Mouse (Mus musculus) C2C12 (cell line): ENCODE measurements at regions not wholly inside any gene's neighbourhood (a gene's known extent, or its start where the extent isn't known, plus 50 kb on each side); places are given as distances from the start of the nearest gene placed in this dataset.

Experiments used
- H3K27me3 ChIP-seq: one replicate; pipeline ENCODE4 v1.6.1; 2011; ENCODE audit not compliant: control insufficient read depth, insufficient read depth, insufficient read length
- H3K36me3 ChIP-seq: one replicate; pipeline ENCODE4 v1.6.1; 2011; ENCODE audit not compliant: control insufficient read depth, insufficient read depth
- H3K4me3 ChIP-seq: one replicate; pipeline ENCODE4 v1.5.1; 2011; ENCODE audit warnings: mild to moderate bottlenecking, control low read depth; ENCODE audit not compliant: poor library complexity, insufficient read depth, severe bottlenecking
- H3K79me2 ChIP-seq: one replicate; pipeline ENCODE4 v1.6.1; 2011; ENCODE audit not compliant: control insufficient read depth, insufficient read depth
- H3K79me3 ChIP-seq: one replicate; pipeline ENCODE4 v1.6.1; 2011; ENCODE audit warnings: low read depth, control low read depth
- H3ac ChIP-seq: one replicate; pipeline ENCODE3; 2011; ENCODE audit warnings: low read depth; ENCODE audit not compliant: control insufficient read depth, insufficient read length
- CEBPB ChIP-seq: IDR thresholded peaks from one replicate; pipeline ENCODE4 v1.6.1; 2011; ENCODE audit warnings: low read depth, mild to moderate bottlenecking, control low read depth, moderate library complexity
- CTCF ChIP-seq: IDR thresholded peaks from one replicate; pipeline ENCODE4 v1.5.1; 2011; ENCODE audit not compliant: control insufficient read depth, insufficient read depth, insufficient read length
- FOSL1 ChIP-seq: IDR thresholded peaks from one replicate; pipeline ENCODE4 v1.8.0; 2011; ENCODE audit warnings: mild to moderate bottlenecking, low read length; ENCODE audit not compliant: poor library complexity, insufficient read depth, severe bottlenecking
- MAX ChIP-seq: IDR thresholded peaks from one replicate; pipeline ENCODE4 v1.6.1; 2011; ENCODE audit warnings: mild to moderate bottlenecking, control low read depth
- MYOD1 ChIP-seq: IDR thresholded peaks from one replicate; pipeline ENCODE4 v1.6.1; 2011; ENCODE audit warnings: low read depth; ENCODE audit not compliant: control insufficient read depth, insufficient read length
- MYOG ChIP-seq: IDR thresholded peaks from one replicate; pipeline ENCODE4 v1.6.1; 2011; ENCODE audit not compliant: control insufficient read depth, insufficient read length; ENCODE audit errors: extremely low read depth
- USF1 ChIP-seq: IDR thresholded peaks from one replicate; pipeline ENCODE4 v1.6.1; 2011; ENCODE audit warnings: low read depth, mild to moderate bottlenecking, control low read depth, moderate library complexity

GRCm38 (mm10) chr2:166230617-166231016 lies 75.2 kb upstream of the Sulf2 start:
- Histone ChIP-seq H3K27me3 (peaks cover 5% of the 10 kb centered on the region), H3ac (no peak overlapping the region), H3K4me3 (no peak overlapping the region), H3K36me3 (no peaks in the 10 kb centered on the region), H3K79me2 (no peaks in the 10 kb centered on the region), H3K79me3 (no peaks in the 10 kb centered on the region)
- no peak for TF ChIP-seq CTCF
- no peak for TF ChIP-seq CEBPB
- TF ChIP-seq MAX: no peak
- TF ChIP-seq USF1: no peak
- no peak for TF ChIP-seq MYOD1
- TF ChIP-seq FOSL1: no peak
- no peak for TF ChIP-seq MYOG

DNA sequence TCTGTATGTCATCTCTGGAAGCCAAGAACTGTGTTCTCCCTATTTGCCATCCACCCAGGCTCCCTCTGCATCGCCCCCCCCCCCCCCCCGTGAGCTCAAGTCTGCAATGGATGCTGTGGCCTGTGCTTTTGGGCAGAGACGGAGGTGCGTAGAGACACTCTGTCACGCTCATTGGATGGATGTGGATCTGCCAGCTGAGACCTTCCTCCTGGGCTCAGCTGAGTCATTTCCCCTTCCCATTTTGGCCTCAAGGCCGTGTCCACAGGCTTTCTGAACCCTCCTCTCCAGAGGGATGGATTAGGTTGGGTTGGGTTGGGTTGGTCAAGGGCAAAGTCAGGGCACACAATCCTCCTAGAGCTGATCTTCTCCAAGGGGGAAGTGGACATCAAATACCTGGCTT lies 72.9 kb upstream of the Sulf2 start:
- peaks cover 16% of the 10 kb centered on the region for H3K27me3 ChIP-seq
- H3ac ChIP-seq: no peak overlapping the region
- H3K4me3 ChIP-seq: no peak overlapping the region
- no peak for TF ChIP-seq MYOG
- TF ChIP-seq CEBPB: no peak
- no peak for TF ChIP-seq MYOD1
- no peak for TF ChIP-seq CTCF
- no peak for TF ChIP-seq FOSL1
- H3K36me3 ChIP-seq: no peaks in the 10 kb centered on the region
- no peaks in the 10 kb centered on the region for H3K79me3 ChIP-seq
- no peaks in the 10 kb centered on the region for H3K79me2 ChIP-seq

DNA sequence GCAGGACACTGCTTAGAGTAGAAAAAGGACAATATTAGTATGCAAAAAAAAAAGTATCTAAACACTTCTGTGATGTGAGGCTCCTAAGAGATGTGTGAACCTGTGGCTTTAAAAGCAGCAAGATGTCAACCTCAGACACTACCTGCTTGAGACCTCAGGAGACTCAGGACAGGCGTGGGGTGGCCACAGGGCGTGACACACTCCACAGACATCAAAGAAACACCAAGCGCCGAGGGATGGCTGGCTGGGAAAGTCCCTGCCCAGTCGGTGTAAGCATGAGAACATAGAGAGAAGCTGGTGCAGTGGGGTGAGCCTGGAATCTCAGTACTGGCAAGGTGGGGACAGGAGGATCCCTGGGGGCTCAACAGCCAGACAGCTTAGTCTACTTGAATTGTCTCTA lies 72.0 kb upstream of the Sulf2 start:
- H3K27me3 ChIP-seq: peaks cover 23% of the 10 kb centered on the region
- no peak overlapping the region for H3K4me3 ChIP-seq
- TF ChIP-seq MYOD1 (no peak), MAX (no peak), USF1 (no peak), CTCF (no peak), CEBPB (no peak), MYOG (no peak), FOSL1 (no peak)
- no peaks in the 10 kb centered on the region for H3K36me3 ChIP-seq
- H3ac ChIP-seq: no peak overlapping the region
- no peaks in the 10 kb centered on the region for H3K79me3 ChIP-seq
- H3K79me2 ChIP-seq: no peaks in the 10 kb centered on the region

- no peak for TF ChIP-seq MYOG
- TF ChIP-seq CTCF: no peak
- TF ChIP-seq FOSL1: no peak
- TF ChIP-seq MAX: no peak
- TF ChIP-seq USF1: no peak
- TF ChIP-seq MYOD1: no peak
- TF ChIP-seq CEBPB: no peak
- Histone ChIP-seq H3K27me3 (peaks cover 26% of the 10 kb centered on the region), H3K79me2 (no peaks in the 10 kb centered on the region), H3K4me3 (no peak overlapping the region), H3ac (no peak overlapping the region), H3K36me3 (no peaks in the 10 kb centered on the region), H3K79me3 (no peaks in the 10 kb centered on the region)
These were observed 71.5 kb upstream of the Sulf2 start for GRCm38 (mm10) chr2:166226929-166227328.

DNA sequence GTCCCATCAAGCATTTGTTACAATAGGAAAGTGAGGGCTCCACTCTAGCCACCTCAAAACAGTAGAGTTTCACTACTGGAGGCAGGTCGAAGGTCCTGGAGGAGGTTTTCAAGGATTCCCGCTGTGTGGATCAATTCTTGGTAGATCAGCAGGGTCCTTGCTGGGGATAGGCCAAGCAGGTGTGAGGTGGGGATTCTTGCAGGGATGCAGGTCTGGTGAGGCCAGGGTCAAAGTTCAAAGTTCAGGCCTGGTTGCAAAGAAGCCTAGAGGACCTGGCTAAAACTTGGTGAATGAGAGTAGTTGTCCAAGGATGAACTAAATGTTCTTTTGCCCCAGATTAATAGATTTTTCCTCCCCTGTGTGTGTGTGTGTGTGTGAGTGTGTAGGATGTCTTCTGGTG lies 70.9 kb upstream of the Sulf2 start:
- no peaks in the 10 kb centered on the region for H3K36me3 ChIP-seq
- H3K4me3 ChIP-seq: no peak overlapping the region
- no peaks in the 10 kb centered on the region for H3K79me2 ChIP-seq
- peaks cover 27% of the 10 kb centered on the region for H3K27me3 ChIP-seq
- no peak overlapping the region for H3ac ChIP-seq
- H3K79me3 ChIP-seq: no peaks in the 10 kb centered on the region
- TF ChIP-seq FOSL1 (no peak), CTCF (no peak), CEBPB (no peak), MYOG (no peak), USF1 (no peak), MYOD1 (no peak), MAX (no peak)

DNA sequence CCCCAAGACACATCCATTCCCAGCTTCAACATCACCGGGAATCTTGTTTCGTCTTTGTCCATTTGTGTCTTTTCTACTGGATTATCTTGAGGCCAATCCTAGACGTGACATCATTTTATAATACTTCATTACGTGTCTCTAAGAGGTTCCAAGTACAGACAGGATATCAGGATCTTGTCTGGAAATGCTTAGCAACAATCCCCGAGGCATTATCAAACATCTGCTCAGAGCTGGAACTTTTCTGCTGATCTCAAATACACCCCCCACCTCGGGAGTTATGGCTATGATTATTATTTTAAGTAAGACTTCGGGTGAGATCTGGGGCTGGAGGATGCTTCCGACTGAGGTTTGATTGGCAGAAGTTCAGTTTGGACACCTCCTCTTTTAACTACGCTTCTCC lies 69.9 kb upstream of the Sulf2 start:
- Histone ChIP-seq H3K79me2 (no peaks in the 10 kb centered on the region), H3K79me3 (no peaks in the 10 kb centered on the region), H3K27me3 (peaks cover 22% of the 10 kb centered on the region), H3ac (no peak overlapping the region), H3K4me3 (no peak overlapping the region), H3K36me3 (no peaks in the 10 kb centered on the region)
- no peak for TF ChIP-seq MAX
- no peak for TF ChIP-seq USF1
- TF ChIP-seq MYOG: no peak
- TF ChIP-seq FOSL1: no peak
- TF ChIP-seq CTCF: no peak
- TF ChIP-seq CEBPB: no peak
- TF ChIP-seq MYOD1: no peak
